Mouse (Mus musculus): Measurements from ENCODE around the gene Rreb1.

The Rreb1 gene

DNA sequence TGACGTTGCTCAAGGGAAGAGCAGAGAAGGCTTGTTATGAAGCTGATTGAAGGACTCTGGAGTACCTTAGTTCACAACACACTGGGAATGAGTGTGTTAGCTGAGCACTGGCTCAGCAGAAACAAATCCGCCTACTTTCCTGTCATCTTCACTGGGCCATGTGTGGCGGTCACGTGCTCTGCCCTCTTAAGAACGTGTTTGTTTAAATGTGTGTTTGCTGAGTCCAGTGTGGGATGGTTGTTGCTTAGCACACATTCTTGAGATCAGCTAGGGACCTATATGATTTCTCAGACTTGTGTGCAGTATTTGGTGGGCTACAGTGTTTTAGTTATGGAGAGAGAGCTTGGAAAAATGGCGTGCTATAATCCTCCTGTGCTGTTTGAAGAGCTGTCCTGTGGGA is 133.8 kb downstream of the Rreb1 start:
- in situ Hi-C loops (cut with MboI, MseI) = loop anchor here in 1 of 2 experiments (10.0 kb wide), 1 partner anchor 1327 kb away; no protein-coding TSS in a partner anchor

DNA sequence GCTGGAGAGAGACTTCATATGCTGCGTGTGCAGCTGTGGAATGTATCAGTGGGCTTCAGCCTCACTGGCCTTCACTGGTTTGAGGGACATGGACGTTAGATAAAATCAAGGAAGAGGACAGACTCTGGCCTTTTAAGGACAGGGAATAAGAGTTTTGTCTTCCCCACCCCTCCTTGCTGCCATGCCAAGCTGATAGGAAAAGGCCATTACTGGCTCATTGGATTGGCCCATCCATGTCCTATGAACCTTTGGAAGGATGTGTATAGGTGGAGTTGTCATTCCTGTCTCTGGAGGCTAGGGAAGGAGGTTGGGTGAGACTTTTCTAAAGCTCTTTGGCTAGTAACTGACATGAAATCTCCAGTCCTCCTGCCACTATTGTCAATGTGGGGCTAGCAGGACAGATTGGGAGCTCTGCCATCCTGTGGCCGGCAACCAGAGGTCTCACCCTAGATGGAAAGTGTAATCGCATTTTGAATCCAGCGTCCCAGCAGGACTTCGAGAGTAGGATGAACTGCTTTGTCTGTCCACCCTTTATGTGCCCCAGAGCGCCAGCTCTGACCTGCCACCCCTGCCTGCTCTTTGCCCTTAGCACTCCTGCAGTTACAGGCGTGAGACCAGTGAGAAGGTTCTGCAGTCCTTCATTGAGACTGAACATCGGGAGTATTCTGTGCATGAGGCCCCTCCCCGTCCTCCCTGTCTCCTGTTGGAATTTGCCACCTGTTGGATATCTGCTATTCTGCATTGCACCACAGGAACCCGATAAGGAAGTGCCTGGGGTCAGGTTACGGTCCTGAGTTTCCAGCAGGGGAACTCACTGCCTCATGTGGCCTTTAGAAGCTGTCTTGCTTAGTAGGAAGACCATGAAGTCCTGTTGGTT is 134.6 kb downstream of the Rreb1 start:
- in situ Hi-C loops (cut with MboI, MseI) = loop anchor here in 1 of 2 experiments (10.0 kb wide), 1 partner anchor 1328 kb away; no protein-coding TSS in a partner anchor

DNA sequence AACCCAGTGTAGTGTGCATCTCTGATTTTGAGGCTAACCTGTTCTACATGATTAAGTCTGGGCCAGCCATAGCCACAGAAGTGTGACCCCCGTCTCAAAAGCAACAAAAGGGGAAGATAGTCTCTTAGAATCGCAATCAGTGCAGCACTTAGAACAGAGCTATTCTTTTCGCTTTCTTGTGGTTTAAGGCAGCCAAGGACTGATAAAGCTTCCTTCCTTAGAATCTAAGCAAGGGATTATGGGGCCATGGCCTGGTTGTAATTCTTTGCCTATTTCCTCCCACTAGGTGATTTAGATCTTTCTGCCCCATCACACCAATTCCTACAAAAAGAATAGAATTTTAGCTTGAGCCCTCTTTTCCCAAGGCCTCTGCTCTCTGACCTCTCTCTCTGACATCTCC is 135.8 kb downstream of the Rreb1 start:
- in situ Hi-C loops (cut with MboI, MseI) = loop anchor here in 1 of 2 experiments (10.0 kb wide), 1 partner anchor 1329 kb away; no protein-coding TSS in a partner anchor

DNA sequence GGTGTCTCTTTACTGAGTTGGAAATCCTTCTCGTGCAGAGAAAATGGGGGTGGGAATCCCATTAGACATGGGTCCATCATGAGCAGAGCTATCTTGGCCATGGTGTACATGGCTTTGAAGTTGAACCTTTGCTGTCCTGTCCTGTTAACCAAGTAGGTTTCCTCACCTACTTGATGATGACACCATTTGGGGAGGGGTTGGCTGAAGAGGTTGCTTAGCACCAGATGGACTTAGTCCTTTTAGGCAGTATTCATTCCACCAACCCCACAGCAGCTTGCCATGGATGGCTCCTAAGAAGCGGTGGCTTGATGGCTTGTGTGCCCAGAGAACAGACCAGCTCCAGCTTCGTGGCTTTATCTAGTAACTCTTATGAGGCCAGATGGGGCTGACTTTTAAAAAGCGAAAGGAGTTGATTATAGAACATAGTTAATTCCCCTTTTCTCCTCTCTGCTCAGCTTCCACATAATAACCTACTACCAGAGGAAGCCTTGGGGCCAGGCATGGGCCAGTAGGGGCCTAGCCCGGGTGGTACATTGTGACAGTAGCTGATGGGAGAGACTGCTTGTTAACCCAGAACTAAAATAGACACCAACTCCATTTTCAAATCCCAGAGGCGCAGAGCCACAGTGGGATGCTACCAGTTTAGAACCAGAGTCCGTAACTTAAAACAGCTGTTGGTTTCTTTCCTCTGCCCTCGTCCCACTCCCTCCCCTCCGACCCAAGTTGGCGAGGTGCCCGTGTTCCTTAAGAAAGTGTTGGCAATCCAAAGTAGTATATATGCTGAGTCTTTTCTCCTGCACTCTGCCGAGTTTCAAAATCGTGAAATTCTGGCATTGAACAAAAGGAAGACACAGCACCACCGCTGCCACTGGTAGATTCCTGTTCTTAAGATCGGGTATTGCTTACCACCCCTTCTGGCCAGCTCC is 140.4 kb downstream of the Rreb1 start:
- in situ Hi-C loops (cut with MboI, MseI) = loop anchor here in 1 of 2 experiments (10.0 kb wide), 1 partner anchor 1334 kb away; no protein-coding TSS in a partner anchor

DNA sequence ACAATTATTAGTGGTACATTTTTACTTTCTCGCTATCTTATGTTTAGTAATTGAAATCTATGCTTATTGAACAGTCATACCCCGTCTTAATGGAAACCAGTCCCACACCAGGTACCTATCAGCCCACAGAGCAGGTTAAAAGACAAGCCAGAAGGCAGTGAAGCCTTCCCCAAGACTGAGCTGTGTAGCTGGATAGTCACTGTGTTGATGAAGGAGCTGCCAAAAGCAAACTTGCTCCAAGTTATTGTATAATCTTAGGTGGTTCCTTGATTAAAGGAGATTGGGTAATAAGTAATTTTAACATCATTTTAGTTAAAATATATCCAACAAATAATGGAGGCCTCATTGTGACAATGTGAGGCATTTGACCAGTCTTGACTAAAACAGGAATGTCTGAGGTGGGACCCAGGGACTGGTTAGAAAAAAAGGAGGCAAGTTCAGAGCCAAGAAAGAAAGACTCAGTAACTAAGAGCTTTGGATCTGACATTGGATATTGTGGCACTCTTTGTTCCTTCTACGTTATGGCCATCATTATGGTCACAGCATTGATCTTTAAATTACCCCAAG is 141.6 kb downstream of the Rreb1 start:
- in situ Hi-C loops (cut with MboI, MseI) = loop anchor here in 1 of 2 experiments (10.0 kb wide), 1 partner anchor 1335 kb away; no protein-coding TSS in a partner anchor

DNA sequence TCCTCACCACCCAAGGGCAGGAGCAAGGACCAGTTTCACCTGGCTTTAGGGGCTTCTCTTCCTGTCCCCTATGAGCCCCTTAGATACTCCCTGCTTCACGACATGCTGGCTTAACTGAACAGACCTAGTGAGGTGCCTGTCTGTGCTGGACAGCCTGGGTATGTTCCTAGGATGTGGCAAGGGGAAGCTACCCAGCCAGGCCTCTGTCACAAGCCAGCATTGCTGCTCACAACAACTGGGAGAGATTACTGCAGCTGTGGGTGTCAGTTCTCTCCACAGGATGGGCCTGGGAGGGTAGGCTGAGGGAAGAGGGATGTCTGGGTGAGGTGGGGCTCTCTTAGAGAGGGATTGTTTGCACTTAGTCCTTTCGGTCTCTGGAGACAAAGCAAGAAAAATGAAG is 142.5 kb downstream of the Rreb1 start:
- in situ Hi-C loops (cut with MboI, MseI) = no loop called here

DNA sequence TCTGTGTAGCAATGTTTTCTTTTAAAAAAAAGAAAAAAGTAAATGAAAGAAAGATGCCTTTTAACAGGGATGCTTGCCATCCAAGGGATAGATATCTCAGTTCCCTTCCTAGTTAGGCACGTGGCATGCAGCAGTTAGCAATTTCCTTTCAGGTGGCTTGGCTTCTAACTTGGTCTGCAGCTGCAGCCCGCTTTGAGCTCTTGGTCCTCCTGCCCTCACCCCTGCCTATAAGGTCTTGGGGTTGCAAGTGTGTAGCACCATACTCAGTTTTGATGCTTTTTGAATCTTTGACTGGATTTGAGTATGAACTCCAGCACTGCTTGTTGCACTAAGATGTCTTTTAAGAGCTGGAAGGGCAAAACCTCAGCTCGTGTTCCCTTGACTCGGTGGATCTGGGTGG is 144.9 kb downstream of the Rreb1 start:
- in situ Hi-C loops (cut with MboI, MseI) = no loop called here

DNA sequence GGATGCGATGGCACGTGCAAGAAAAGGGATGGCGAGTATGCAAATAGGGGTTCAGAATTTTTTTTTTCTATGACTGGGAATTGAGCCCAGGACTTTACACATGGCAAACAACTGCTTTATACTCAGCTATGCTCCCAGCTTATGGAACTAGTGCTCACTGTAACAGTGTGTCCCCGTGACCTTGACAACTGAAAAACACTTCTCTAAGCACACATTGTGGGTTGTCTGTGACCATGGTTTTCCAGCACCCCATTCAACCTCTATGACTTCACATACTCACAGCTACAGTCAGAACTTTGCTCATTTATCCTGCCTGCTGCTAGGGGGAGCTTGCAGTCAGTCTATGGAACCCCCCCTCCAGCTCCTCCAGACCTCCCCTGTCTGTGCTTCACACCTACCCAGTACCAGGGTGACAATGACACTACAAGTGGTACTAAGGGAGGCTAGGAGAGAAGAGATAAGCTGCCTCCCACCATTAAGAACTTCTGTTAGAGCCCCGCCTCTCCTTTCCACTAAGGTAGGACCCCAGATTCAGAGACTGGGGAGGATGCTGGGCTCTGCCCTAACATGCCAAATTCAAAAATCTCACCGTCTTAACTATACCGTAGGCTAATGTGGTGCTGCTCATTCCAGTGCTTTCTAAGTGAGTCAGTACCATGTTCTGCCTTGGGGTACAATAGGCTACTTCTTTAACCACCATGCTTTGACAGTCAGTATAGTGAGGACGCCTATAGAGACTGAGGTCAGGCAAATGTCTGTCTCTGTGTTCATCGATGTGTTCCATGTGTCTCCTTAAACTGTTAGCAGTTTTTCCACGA is 145.7 kb downstream of the Rreb1 start:
- in situ Hi-C loops (cut with MboI, MseI) = no loop called here

DNA sequence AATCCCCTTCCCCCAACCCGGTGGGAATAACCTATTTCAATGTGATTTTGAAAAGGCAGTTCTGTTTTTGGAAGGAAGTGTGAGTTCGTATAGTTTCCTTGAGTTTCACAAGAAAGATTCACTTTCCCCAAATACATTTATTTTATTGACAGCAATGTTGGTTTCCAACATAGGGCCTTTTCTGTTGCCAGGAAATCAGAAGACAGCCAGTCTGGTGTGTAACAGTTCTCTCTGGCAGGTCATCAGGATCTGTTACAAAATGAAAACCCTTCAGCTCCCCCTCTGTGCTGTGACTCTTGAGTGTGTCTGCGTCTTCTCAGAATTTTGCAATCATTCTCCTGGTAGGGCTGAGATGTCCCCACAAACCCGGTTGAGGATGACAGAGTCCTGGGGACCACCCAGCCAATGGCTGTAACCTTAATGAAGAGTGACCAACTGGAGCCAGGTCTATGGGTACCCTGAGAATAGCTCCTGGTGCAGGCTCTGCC is 146.3 kb downstream of the Rreb1 start:
- in situ Hi-C loops (cut with MboI, MseI) = no loop called here

DNA sequence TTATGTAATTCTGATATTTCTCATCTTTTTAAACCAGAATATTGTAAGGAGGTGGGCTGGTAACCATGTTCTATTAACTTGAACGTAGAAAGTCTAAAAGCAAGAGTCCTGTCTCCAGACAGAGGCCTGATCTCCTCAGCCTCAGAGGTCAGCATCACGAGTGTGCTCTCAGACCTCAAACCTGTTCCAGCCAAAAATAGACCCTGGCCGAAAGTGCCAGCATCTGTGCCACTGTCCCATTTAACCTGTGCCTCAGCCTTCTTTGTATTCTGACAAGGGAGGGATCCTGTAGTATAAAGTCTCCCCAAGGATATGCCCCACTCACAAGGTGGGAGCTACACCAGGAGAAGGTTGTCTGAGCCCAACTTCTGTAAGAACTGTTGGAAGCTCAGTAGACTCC is 148.2 kb downstream of the Rreb1 start:
- in situ Hi-C loops (cut with MboI, MseI) = loop anchor here in 1 of 2 experiments (25.0 kb wide), 1 partner anchor 464 kb away; no protein-coding TSS in a partner anchor

DNA sequence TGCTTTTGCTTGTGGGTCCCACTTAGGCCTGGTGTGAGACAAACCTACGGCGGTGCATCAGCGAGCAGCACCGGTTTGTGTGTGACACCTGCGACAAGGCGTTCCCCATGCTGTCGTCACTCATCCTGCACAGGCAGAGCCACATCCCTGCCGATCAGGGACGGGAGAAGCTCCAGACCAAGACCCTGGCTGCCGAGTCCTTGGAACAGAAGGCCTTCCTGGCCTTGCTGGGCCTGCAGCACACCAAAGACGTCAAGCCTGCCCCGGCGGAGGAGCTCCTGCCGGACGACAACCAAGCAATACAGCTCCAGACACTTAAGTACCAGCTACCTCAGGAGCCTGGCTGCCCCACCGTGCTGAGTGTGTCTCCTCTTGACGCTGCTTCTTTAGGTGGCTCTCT is 151.3 kb downstream of the Rreb1 start:
- in situ Hi-C loops (cut with MboI, MseI) = loop anchor here in 1 of 2 experiments (25.0 kb wide), 1 partner anchor 467 kb away; no protein-coding TSS in a partner anchor

DNA sequence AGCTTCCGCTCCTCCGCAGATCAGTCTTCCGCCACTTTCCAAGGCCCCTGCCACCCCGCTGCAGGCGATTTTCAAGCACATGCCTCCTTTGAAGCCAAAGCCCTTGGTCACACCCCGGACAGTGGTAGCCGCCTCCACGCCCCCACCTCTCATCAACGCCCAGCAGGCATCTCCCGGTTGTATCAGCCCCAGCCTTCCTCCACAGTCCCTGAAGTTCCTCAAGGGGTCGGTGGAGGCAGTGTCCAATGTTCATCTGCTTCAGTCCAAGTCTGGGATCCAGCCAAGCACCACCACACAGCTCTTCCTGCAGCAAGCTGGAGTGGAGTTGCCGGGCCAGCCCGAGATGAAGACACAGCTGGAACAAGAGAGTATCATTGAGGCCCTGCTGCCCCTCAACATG is 151.9 kb downstream of the Rreb1 start:
- in situ Hi-C loops (cut with MboI, MseI) = loop anchor here in 1 of 2 experiments (25.0 kb wide), 1 partner anchor 468 kb away; no protein-coding TSS in a partner anchor

DNA sequence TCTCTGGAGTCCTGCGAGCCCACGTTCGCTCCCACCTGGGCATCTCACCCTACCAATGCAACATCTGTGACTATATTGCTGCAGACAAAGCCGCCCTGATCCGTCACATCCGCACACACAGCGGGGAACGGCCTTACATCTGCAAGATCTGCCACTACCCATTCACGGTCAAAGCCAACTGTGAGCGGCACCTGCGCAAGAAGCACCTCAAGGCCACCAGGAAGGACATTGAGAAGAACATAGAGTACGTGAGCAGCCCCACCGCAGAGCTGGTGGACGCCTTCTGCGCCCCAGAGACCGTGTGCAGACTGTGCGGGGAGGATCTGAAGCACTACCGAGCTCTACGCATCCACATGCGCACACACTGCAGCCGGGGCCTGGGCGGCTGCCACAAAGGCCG is 152.4 kb downstream of the Rreb1 start:
- in situ Hi-C loops (cut with MboI, MseI) = loop anchor here in 1 of 2 experiments (25.0 kb wide), 1 partner anchor 468 kb away; no protein-coding TSS in a partner anchor

DNA sequence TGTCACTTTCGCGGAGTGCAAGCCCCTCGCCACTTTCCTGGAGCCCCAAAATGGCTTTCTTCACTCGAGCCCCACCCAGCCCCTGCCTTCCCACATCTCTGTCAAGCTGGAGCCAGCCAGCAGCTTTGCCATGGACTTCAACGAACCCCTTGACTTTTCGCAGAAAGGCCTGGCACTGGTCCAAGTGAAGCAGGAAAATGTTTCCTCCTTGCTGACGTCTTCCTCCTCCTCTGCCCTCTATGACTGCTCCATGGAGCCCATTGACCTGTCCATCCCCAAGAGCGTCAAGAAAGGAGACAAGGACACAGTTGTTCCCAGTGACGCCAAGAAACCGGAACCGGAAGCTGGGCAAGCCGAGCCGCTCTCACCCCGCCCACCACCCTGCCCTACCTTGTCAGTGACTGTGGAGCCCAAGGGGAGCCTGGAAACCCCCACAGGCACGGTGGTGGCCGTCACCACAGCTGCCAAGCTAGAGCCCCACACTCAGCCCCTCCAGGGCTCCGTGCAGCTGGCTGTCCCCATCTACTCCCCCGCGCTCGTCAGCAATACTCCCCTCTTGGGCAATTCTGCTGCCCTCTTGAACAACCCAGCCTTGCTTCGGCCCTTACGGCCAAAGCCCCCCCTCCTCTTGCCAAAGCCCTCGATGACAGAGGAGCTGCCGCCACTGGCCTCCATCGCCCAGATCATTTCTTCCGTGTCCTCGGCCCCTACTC is 153.2 kb downstream of the Rreb1 start:
- in situ Hi-C loops (cut with MboI, MseI) = loop anchor here in 1 of 2 experiments (25.0 kb wide), 1 partner anchor 469 kb away; no protein-coding TSS in a partner anchor

DNA sequence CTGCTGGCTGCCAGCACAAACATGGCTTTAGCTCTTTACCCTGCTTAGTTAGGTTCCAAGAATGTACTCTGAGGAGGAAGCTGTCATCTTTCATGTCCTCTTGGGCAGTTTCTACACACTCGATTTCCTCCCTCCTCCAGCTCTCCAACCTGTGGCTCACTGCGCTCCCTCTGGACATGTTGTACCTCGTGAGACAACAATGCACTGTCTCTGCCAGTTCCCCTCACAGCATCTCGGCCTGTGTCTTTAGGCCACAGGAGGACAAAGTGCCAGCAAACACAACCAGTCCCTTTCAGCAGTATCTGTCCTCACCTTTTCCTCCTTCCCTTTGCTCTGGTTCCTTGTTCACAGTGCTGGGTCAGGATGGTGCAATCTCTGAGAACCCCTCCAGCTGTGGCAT is 155.9 kb downstream of the Rreb1 start:
- in situ Hi-C loops (cut with MboI, MseI) = loop anchor here in 1 of 2 experiments (25.0 kb wide), 1 partner anchor 472 kb away; no protein-coding TSS in a partner anchor

DNA sequence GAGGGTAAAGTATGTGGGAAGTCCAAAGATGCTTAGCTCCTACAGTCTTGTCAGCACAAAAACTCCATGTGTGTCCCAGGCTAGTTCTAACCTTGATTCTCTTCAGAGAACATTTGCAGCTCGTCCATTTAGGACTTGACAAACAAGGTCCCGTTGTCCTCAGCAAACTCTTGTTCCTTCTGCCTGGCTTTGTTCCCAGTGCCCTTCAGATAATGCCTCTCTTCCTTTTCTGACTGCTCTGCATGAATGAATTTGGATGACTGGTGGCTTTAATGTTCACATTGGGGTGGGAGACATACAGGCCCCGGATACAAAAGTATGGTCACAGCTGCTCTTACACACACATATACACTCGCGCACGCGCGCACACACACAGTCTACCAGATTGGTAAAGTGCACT is 156.7 kb downstream of the Rreb1 start:
- in situ Hi-C loops (cut with MboI, MseI) = loop anchor here in 1 of 2 experiments (25.0 kb wide), 1 partner anchor 473 kb away; no protein-coding TSS in a partner anchor

DNA sequence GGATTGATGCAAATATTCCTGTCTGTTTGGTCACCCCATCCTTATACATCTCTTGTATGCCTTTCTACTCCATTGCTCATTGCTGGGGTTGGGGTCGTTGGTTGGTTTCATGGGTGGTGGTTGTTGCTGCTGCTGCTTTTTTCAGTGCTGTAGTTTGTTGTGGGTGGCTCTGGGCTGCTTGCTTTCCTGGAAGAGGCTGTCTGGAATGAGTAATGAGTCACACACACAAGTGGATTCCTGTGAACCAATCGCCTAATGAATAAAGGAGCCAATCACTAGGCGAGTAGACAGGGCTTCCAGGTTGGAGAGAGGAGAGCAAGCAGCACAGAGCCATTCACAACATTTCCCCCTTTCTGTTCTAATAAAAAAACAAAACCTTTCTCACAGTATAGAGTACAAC is 158.2 kb downstream of the Rreb1 start:
- in situ Hi-C loops (cut with MboI, MseI) = loop anchor here in 1 of 2 experiments (25.0 kb wide), 1 partner anchor 474 kb away; no protein-coding TSS in a partner anchor

DNA sequence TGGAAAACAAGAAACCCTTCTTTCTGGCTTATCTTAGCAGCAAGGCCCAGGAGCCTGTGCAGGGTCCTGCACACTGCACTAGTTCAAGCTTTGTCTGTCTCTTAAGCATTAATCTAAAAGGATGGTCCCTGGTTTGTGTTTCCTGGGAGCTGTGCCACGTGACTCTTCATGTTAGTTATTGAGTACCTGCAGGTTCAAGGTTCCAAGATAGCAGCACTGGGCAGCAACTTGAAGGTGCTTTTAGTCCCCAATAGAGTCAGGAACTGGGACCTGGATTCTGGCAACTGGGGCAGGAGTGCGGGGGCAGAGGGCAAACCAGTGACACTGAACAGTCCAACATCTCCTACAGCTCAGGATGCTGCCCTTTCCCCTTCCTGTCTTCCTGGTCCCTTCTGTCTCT is 162.0 kb downstream of the Rreb1 start:
- in situ Hi-C loops (cut with MboI, MseI) = loop anchor here (10.0 to 25.0 kb wide), 2 partner anchors 475 to 478 kb away; no protein-coding TSS in a partner anchor

DNA sequence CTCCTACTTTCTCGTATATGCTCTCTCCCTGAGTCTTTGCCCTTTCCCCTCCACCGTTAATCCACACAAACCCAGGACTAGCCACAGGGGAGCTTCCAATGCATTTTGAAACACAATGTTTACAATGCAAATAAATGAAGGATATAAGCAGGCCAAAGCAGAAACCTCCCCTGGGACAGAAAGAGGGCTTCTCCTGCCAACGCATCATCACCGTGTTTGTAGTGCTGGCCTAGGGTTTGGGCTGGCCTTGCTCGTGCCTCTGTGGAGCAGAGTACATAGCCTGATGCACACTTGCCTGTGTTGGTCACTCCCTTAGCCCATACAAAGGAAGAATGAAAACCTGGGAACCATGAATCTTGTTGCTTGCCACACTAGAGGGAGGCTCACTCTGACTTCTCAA is 162.4 kb downstream of the Rreb1 start:
- in situ Hi-C loops (cut with MboI, MseI) = loop anchor here (10.0 to 25.0 kb wide), 2 partner anchors 476 to 478 kb away; no protein-coding TSS in a partner anchor

All from T-helper 17 cell (primary cell).